28 mouse cellular contexts compared by ENCODE assay signal in genomic region chr4:13331320-13331719, GRCm38 (mm10).
"Had no signal": no experiment of that assay in that cellular context is flagged by ENCODE, and none has a peak within 500 bp of the region (broad histone marks: within the 10 kb centered on the region; RNA-seq: fewer than 3 reads in every experiment).

No protein-coding gene starts in this region.

- ATAC-seq: forebrain, embryonic 13.5 days; forebrain, embryonic 14.5 days; forebrain, embryonic 15.5 days; forebrain, embryonic 16.5 days; forebrain, postnatal 0 days had no signal

- H3K27ac ChIP-seq: embryonic facial prominence, embryonic 10.5 days; embryonic facial prominence, embryonic 12.5 days; embryonic facial prominence, embryonic 13.5 days; embryonic facial prominence, embryonic 15.5 days; forebrain, embryonic 10.5 days; forebrain, embryonic 12.5 days; forebrain, embryonic 13.5 days; forebrain, embryonic 15.5 days; gastrocnemius, adult 2 months; heart, adult 2 months; heart, embryonic 10.5 days had no signal

- H3K9me3 ChIP-seq: embryonic facial prominence, embryonic 10.5 days; embryonic facial prominence, embryonic 12.5 days; embryonic facial prominence, embryonic 13.5 days; embryonic facial prominence, embryonic 15.5 days; forebrain, embryonic 10.5 days; forebrain, embryonic 12.5 days; forebrain, embryonic 13.5 days; forebrain, embryonic 15.5 days; heart, embryonic 10.5 days had no signal

- H3K4me1 ChIP-seq: embryonic facial prominence, embryonic 13.5 days had no signal

- DNase-seq: cerebellum, adult 9-10 months; cerebellum, adult 9-11 months; cerebellum, postnatal 10 days; cerebellum, postnatal 14 days; cerebellum, postnatal 25 days; cerebellum, postnatal 36 days; embryo, embryonic 11 days; forebrain, postnatal 0 days; gastrocnemius, adult 2 months; gastrocnemius, postnatal 10 days; gastrocnemius, postnatal 14 days; gastrocnemius, postnatal 25 days; gastrocnemius, postnatal 36 days; heart, adult 11 months; heart, adult 18-20 months; heart, adult 2 months had no signal

- H3K36me3 ChIP-seq: embryonic facial prominence, embryonic 10.5 days; embryonic facial prominence, embryonic 12.5 days; embryonic facial prominence, embryonic 13.5 days; embryonic facial prominence, embryonic 15.5 days; forebrain, embryonic 10.5 days; forebrain, embryonic 12.5 days; forebrain, embryonic 15.5 days; heart, embryonic 10.5 days had no signal

- H3K9ac ChIP-seq: embryonic facial prominence, embryonic 12.5 days; embryonic facial prominence, embryonic 13.5 days; embryonic facial prominence, embryonic 15.5 days; forebrain, embryonic 12.5 days; forebrain, embryonic 13.5 days; forebrain, embryonic 15.5 days; forebrain, postnatal 0 days had no signal

- H3K27me3 ChIP-seq: embryonic facial prominence, embryonic 12.5 days; embryonic facial prominence, embryonic 13.5 days; embryonic facial prominence, embryonic 15.5 days; forebrain, embryonic 12.5 days; forebrain, embryonic 13.5 days; forebrain, embryonic 15.5 days had no signal

- H3K4me3 ChIP-seq: embryonic facial prominence, embryonic 10.5 days; embryonic facial prominence, embryonic 12.5 days; embryonic facial prominence, embryonic 13.5 days; embryonic facial prominence, embryonic 15.5 days; erythroblast, embryonic 14.5 days; forebrain, embryonic 10.5 days; forebrain, embryonic 12.5 days; forebrain, embryonic 13.5 days; forebrain, embryonic 15.5 days; gastrocnemius, adult 2 months; heart, adult 2 months; heart, embryonic 10.5 days had no signal

- H3K4me2 ChIP-seq: embryonic facial prominence, embryonic 12.5 days; embryonic facial prominence, embryonic 13.5 days; embryonic facial prominence, embryonic 15.5 days; forebrain, embryonic 12.5 days; forebrain, embryonic 13.5 days; forebrain, embryonic 15.5 days had no signal
